Mouse (Mus musculus) liver, embryonic 16.5 days (tissue): ENCODE measurements around the gene Utf1. TPM values are rescaled to one million over a fixed set of nuclear protein-coding genes. Genes with fewer than 3 reads are reported as not detected.

Experiments
- ATAC-seq: fragments of 200-750 bp; cut with Nextera tagmentation; 2 replicates; pipeline ENCODE4 v1.8.0; 2017; ENCODE audit warnings: low read depth, mild to moderate bottlenecking, moderate number of reproducible peaks, moderate library complexity
- H3K27ac ChIP-seq: fragments of 300-500 bp; sonication (generic); 2 replicates; pipeline ENCODE4 v1.5.1; 2014; ENCODE audit warnings: mild to moderate bottlenecking, low read length
- H3K27me3 ChIP-seq: fragments of 300-500 bp; sonication (generic); 2 replicates; pipeline ENCODE4 v1.6.1; 2014; ENCODE audit warnings: low read depth, low read length, mixed read lengths; ENCODE audit not compliant: control insufficient read depth, insufficient read depth
- H3K36me3 ChIP-seq: fragments of 300-500 bp; sonication (generic); 2 replicates; pipeline ENCODE4 v1.6.1; 2014; ENCODE audit warnings: mild to moderate bottlenecking; ENCODE audit not compliant: control insufficient read depth, insufficient read depth
- H3K4me1 ChIP-seq: fragments of 300-500 bp; sonication (generic); 2 replicates; pipeline ENCODE4 v1.6.1; 2014; ENCODE audit warnings: low read depth, low read length, mixed read lengths; ENCODE audit not compliant: control insufficient read depth
- H3K4me2 ChIP-seq: fragments of 300-500 bp; sonication (generic); 2 replicates; pipeline ENCODE4 v1.6.1; 2014; ENCODE audit warnings: low read depth, low read length, mixed read lengths
- H3K4me3 ChIP-seq: fragments of 300-500 bp; sonication (generic); 2 replicates; pipeline ENCODE4 v1.5.1; 2014; ENCODE audit warnings: low read depth, mild to moderate bottlenecking, low read length
- H3K9ac ChIP-seq: fragments of 300-500 bp; sonication (generic); 2 replicates; pipeline ENCODE4 v1.6.1; 2014; ENCODE audit warnings: low read depth, low read length
- H3K9me3 ChIP-seq: fragments of 300-500 bp; sonication (generic); replicated peaks from 2 replicates; pipeline ENCODE4 v1.6.1; 2016; ENCODE audit warnings: low read length; ENCODE audit not compliant: control insufficient read depth
- WGBS: fragments of 180-500 bp; shearing (Covaris S2); extraction: QIAGEN DNeasy Blood & Tissue Kit; methylation state at CpG from one replicate; pipeline ENCODE4 v1.1.7; 2014; ENCODE audit not compliant: insufficient replicate concordance; 5-methylcytosine and 5-hydroxymethylcytosine counted together
- polyA plus RNA-seq: library from polyadenylated mRNA; unstranded; fragments of >200 nt; fragmentation: Nextera tagmentation; extraction: Ambion mirVana; gene quantifications from 2 replicates; pipeline ENCODE4 v1.2.1, GENCODE M21; 2015

Utf1 gene
- not detected in 2 replicates for polyA plus RNA-seq

DNA sequence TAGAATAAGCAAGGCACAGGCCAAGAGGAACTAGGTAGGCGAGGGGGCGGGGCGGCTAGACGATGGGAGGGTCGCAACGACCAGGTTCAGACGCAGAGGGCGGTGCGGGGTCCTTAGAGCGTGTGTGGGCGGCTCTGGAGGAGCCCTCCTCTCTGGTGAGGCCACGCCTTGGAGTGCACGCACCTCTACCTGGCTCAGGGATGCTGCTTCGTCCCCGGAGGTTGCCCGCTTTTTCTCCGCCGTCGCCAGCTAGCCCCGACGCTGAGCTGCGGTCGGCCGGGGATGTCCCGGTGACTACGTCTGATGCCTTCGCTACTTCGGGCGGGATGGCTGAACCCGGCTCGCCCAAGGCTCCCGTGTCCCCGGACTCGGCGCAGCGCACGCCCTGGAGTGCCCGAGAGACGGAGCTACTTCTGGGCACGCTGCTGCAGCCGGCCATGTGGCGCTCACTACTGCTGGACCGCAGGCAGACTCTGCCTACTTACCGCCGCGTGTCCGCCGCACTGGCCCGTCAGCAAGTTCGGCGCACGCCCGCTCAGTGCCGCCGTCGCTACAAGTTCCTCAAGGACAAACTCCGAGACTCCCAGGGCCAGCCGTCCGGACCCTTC lies at the start of gene Utf1:
TSS of gene Utf1 (plus strand) at position 116 of the 608 bp plus-strand sequence.
- H3K27me3 ChIP-seq = peaks cover 60% of the 10 kb centered on the region
- H3K4me1 ChIP-seq = no peaks in the 10 kb centered on the region
- ATAC-seq = no peak
- H3K4me3 ChIP-seq = peak within 1 kb of the TSS; percentile 26
- 1% methylated on average over 59 of the region's 59 CpGs for WGBS
- peak within 1 kb of the TSS; percentile 27 for H3K4me2 ChIP-seq
- no peaks in the 10 kb centered on the region for H3K9me3 ChIP-seq
- no peaks in the 10 kb centered on the region for H3K36me3 ChIP-seq
- H3K27ac ChIP-seq = no peak within 1 kb of the TSS
- no peak within 1 kb of the TSS for H3K9ac ChIP-seq

DNA sequence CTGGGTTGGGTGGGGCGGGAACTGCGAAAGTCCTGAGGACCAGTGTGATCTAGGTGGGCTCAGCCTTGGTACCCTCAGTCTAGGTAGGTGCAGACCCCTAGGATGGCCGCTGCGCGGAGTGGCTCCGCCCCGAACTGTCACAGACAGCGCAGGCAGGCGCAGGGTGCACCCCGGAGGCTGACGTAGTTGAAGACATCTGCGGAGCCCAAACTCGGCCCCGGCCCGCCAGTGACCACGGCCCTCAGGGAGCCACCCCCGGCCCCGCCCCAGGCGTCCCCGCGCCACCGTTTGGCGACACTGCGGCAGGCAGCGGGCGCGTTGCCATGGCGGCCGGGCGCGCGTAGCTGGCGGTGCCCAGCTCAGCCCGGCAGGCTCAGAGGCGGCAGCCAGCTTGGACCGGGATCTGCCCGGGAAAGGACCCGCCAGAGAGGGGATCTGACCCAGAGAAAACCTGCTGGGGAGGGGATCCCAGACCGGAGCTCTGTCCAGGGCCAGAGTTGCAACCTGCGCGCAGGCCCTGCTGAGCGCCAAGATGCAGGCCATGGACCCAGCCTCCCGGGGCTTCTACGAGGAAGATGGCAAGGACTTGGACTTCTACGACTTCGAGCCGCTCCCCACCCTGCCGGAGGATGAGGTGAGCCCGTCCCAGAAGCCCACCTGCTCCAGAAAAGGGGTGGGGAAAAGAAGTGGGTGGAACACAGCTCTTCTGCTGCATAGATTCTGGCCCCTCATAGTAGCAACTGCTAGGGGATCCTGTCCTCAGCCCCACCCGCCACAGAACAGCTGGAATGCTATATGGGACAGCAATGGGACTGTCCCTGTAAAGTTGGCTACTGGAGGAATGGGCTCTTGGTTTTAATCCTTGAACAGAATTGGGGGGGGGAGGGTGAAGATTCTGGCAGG lies 48.7 kb upstream of the Utf1 start, which contains the start of gene Kndc1:
TSS of gene Kndc1 (plus strand) at position 42 of the 903 bp plus-strand sequence.
- Histone ChIP-seq H3K4me1 (no peaks in the 10 kb centered on the region), H3K9ac (no peak within 1 kb of the TSS), H3K36me3 (no peaks in the 10 kb centered on the region), H3K27ac (no peak within 1 kb of the TSS), H3K27me3 (peaks cover 25% of the 10 kb centered on the region), H3K9me3 (no peaks in the 10 kb centered on the region), H3K4me2 (no peak within 1 kb of the TSS), H3K4me3 (no peak within 1 kb of the TSS)
- WGBS = 3% methylated on average over 50 of the region's 50 CpGs
- ATAC-seq = peak; percentile 24; the same call in 1 of the 2 replicates

DNA sequence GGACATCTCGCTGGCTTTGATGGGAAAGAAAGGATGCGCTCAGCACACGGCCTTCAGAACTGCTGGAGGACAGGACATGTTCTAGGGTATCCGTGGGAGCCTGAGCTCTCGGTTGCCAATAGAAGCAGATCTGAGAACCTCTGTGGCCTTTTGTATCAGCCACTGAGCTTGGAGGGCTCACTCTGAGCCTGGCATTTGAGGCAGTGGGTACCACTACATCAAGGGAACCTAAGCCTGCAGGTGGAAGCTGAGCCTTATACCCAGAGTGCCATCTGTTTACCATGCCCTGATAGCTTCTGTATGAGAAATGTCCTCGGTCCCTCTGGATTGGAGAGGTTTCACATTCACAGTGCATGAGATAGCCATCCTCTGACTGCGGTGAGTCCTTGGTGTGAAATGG lies 47.3 kb upstream of the Utf1 start:
- 57% methylated on average over 7 of the region's 7 CpGs for WGBS
- no peaks in the 10 kb centered on the region for H3K36me3 ChIP-seq
- no peak overlapping the region for H3K4me2 ChIP-seq
- no peaks in the 10 kb centered on the region for H3K4me1 ChIP-seq
- no peaks in the 10 kb centered on the region for H3K9me3 ChIP-seq
- peaks cover 25% of the 10 kb centered on the region for H3K27me3 ChIP-seq
- no peak overlapping the region for H3K4me3 ChIP-seq
- no peak overlapping the region for H3K27ac ChIP-seq
- ATAC-seq = no peak
- no peak overlapping the region for H3K9ac ChIP-seq

DNA sequence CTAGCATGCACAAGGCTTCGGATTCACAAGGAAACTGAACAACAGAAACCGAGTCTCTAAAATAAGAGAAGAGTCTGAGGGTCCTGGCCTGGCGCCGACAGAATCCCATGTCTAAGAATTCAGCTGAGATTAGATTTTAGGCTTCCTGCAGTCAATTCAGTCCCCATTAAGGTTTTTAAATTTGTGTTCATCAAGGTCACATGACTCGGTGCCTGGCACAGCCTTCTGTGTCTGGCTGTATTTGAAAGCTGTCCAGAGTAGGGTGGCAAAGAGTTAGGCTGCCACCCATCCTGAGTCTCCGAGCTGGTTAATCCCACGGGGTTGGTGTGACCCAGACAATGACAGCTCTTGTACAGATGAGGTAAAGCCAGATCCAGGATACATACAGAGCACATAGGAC lies 46.8 kb upstream of the Utf1 start:
- 58% methylated on average over 7 of the region's 7 CpGs for WGBS
- no peak for ATAC-seq

DNA sequence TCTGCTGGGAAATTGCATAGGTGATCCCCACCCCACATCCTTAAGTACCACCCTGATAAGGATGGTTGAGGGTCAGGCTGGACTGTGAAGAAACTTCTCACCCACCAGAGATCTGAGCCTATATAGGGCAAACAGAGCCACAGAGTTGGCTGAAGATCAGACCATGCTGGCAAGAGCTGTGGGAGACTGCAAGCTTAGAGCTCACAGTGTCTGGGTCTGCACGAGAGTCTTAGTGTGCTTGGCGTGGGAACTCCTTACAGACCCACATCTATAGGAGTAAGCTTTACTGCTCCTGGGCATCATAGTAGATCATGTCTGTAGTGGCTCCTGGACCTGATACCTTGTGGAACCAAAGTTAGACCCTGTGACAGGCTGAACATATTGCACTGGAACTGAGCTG lies 45.0 kb upstream of the Utf1 start:
- WGBS = 60% methylated on average over 2 of the region's 2 CpGs
- Histone ChIP-seq H3K27ac (no peak overlapping the region), H3K4me1 (no peaks in the 10 kb centered on the region), H3K4me3 (no peak overlapping the region), H3K27me3 (peaks cover 22% of the 10 kb centered on the region), H3K36me3 (no peaks in the 10 kb centered on the region), H3K9ac (no peak overlapping the region), H3K9me3 (no peaks in the 10 kb centered on the region), H3K4me2 (no peak overlapping the region)
- ATAC-seq = no peak

More for the DNA sequence above, 46.8 kb upstream of the Utf1 start:
- H3K36me3 ChIP-seq = no peaks in the 10 kb centered on the region
- no peak overlapping the region for H3K27ac ChIP-seq
- peaks cover 25% of the 10 kb centered on the region for H3K27me3 ChIP-seq
- no peak overlapping the region for H3K4me3 ChIP-seq
- no peaks in the 10 kb centered on the region for H3K9me3 ChIP-seq
- no peak overlapping the region for H3K4me2 ChIP-seq
- H3K4me1 ChIP-seq = no peaks in the 10 kb centered on the region
- H3K9ac ChIP-seq = no peak overlapping the region

DNA sequence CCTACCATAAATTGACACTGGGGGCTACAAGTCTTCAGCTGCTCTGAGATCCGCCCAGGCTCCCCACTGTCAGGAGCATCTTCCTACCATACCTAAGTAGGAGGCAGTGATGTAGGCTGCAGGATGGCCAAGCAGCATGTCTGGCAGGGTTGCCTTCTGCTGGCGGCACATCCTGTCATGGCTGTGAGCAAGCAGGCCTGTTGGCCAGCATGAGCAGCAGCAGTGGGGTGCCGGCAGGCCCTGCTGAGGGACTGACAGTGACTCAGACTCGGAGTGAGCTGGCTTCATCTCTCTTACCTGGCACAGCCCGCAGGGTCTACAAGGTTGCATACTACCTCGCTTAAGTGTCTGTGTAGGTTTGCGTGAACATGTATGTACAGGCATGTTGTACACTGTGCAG lies 44.1 kb upstream of the Utf1 start:
- Histone ChIP-seq H3K27ac (no peak overlapping the region), H3K4me1 (no peaks in the 10 kb centered on the region), H3K4me3 (no peak overlapping the region), H3K36me3 (no peaks in the 10 kb centered on the region), H3K9me3 (no peaks in the 10 kb centered on the region), H3K4me2 (no peak overlapping the region), H3K9ac (no peak overlapping the region), H3K27me3 (peaks cover 13% of the 10 kb centered on the region)
- ATAC-seq = no peak
- WGBS = 58% methylated on average over 7 of the region's 7 CpGs

DNA sequence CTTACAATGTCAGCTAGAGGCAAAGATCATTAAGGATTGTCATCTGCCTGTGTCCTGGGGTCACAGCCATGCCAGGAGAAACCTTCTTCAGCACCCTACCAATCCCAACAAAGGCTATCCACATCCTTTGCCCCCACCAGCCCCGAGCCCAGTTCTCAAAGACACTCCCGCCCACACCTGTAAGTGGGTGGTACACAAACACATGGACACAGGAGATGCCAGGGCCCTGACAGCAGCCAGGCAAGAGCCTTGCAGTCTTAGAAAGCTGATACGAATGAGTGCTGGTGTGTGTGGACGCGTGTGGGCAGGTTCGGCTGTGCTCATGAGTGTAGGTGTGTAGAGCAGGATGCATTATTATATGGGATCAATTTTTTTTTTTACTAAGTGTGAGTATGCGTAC lies 43.1 kb upstream of the Utf1 start:
- H3K27me3 ChIP-seq = peaks cover 5% of the 10 kb centered on the region
- no peaks in the 10 kb centered on the region for H3K4me1 ChIP-seq
- H3K4me2 ChIP-seq = no peak overlapping the region
- H3K4me3 ChIP-seq = no peak overlapping the region
- H3K36me3 ChIP-seq = no peaks in the 10 kb centered on the region
- no peak overlapping the region for H3K9ac ChIP-seq
- ATAC-seq = no peak
- no peaks in the 10 kb centered on the region for H3K9me3 ChIP-seq
- H3K27ac ChIP-seq = no peak overlapping the region
- 66% methylated on average over 7 of the region's 7 CpGs for WGBS

DNA sequence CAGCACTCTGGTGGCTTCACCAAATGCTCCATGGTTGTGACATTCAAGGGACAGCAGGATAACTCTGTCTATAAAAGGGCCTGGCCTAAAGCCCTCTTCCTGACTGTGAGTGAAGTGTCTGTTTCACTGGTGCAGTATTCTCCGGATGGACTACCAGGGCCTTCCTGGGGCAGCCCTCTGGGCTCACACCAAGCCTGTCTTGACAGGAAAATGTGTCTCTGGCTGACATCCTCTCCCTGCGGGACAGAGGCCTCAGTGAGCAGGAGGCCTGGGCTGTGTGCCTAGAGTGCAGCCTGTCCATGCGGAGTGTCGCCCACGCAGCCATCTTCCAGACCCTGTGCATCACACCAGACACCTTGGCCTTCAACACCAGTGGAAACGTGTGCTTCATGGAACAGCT lies 42.7 kb upstream of the Utf1 start:
- H3K27me3 ChIP-seq = peaks cover 3% of the 10 kb centered on the region; the same call in 1 of the 2 replicates
- no peaks in the 10 kb centered on the region for H3K9me3 ChIP-seq
- H3K27ac ChIP-seq = no peak overlapping the region
- H3K4me1 ChIP-seq = no peaks in the 10 kb centered on the region
- no peaks in the 10 kb centered on the region for H3K36me3 ChIP-seq
- no peak overlapping the region for H3K4me3 ChIP-seq
- no peak overlapping the region for H3K9ac ChIP-seq
- WGBS = 62% methylated on average over 6 of the region's 6 CpGs
- no peak for ATAC-seq
- no peak overlapping the region for H3K4me2 ChIP-seq

DNA sequence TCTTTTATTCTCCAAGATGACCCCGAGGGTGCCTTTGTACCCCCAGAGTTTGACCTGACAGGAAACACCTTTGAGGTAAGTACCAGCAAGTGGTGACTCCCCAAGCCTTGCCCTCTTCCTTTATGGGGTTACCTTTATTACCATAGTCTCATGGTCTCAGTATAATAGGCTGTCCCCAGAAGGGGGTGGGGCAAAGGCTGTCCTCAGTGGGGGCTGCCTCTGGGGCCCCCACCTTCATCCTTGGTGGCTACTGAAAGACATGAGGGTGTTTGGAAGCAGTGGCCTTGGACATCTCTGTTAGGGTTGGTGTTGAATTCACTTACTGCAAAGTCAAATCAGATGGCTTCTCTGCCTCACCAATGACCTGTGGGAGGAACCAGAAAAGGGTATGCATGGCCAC lies 41.6 kb upstream of the Utf1 start:
- no peak overlapping the region for H3K27ac ChIP-seq
- ATAC-seq = no peak
- no peaks in the 10 kb centered on the region for H3K4me1 ChIP-seq
- H3K9ac ChIP-seq = no peak overlapping the region
- no peaks in the 10 kb centered on the region for H3K36me3 ChIP-seq
- 22% methylated on average over 1 of the region's 1 CpGs for WGBS
- H3K9me3 ChIP-seq = no peaks in the 10 kb centered on the region
- H3K4me3 ChIP-seq = no peak overlapping the region
- peaks cover 3% of the 10 kb centered on the region; the same call in 1 of the 2 replicates for H3K27me3 ChIP-seq
- no peak overlapping the region for H3K4me2 ChIP-seq
